Mouse (Mus musculus) B cell, adult (primary cell): ENCODE results near the gene Olfr1032. TPM values are rescaled to one million over a fixed set of nuclear protein-coding genes. Genes with fewer than 3 reads are reported as not detected.

ENCODE experiments used
- total RNA-seq: library from RNA; stranded (reverse); gene quantifications from 4 replicates; pipeline ENCODE4 v1.2.4, GENCODE M21; 2023; ENCODE audit not compliant: inconsistent age

The Olfr1032 gene
- total RNA-seq = not detected in 4 replicates

GRCm38 (mm10) chr2:86005240-86005639 lies at the start of gene Olfr1032:
Olfr1032 (plus strand) TSS chr2:86005540.

GRCm38 (mm10) chr2:85973595-85973994 lies 31.7 kb upstream of the Olfr1032 start, which contains the start of gene Olfr1029:
Olfr1029 (plus strand) TSS chr2:85973895.

GRCm38 (mm10) chr2:85978976-85979375 lies 26.4 kb upstream of the Olfr1032 start, which contains the start of gene Olfr1030:
Olfr1030 (plus strand) TSS chr2:85979276.

GRCm38 (mm10) chr2:85990004-85990403 lies 15.3 kb upstream of the Olfr1032 start, which contains the start of gene Olfr1031:
Olfr1031 (plus strand) TSS chr2:85990304.

GRCm38 (mm10) chr2:86020406-86020805 lies 15.1 kb downstream of the Olfr1032 start, which contains the start of gene Olfr1033:
Olfr1033 (plus strand) TSS chr2:86020633.

GRCm38 (mm10) chr2:86045561-86045960 lies 40.2 kb downstream of the Olfr1032 start, which contains the start of gene Olfr1034:
Olfr1034 (plus strand) TSS chr2:86045861.

Other genes with a start within 250 kb of the Olfr1032 start
- gene Olfr1012, start 242.8 kb upstream of the Olfr1032 start, total RNA-seq = not detected in 4 replicates
- gene Olfr1013, start 238.4 kb upstream of the Olfr1032 start, total RNA-seq = not detected in 4 replicates
- not detected in 4 replicates for gene Olfr1014, start 232.8 kb upstream of the Olfr1032 start, total RNA-seq
- gene Olfr1015, start 223.5 kb upstream of the Olfr1032 start, total RNA-seq = not detected in 4 replicates
- not detected in 4 replicates for gene Olfr1016, start 203.0 kb upstream of the Olfr1032 start, total RNA-seq
- gene Olfr1018, start 187.1 kb upstream of the Olfr1032 start, total RNA-seq = not detected in 4 replicates
- not detected in 4 replicates for gene Olfr1019, start 160.1 kb upstream of the Olfr1032 start, total RNA-seq
- not detected in 4 replicates for gene Olfr1020, start 158.5 kb upstream of the Olfr1032 start, total RNA-seq
- gene Olfr1022, start 136.9 kb upstream of the Olfr1032 start, total RNA-seq = not detected in 4 replicates
- not detected in 4 replicates for gene Olfr1023, start 119.9 kb upstream of the Olfr1032 start, total RNA-seq
- gene Olfr1024, start 100.5 kb upstream of the Olfr1032 start, total RNA-seq = not detected in 4 replicates
- not detected in 4 replicates for gene Olfr1025-ps1, start 90.3 kb upstream of the Olfr1032 start, total RNA-seq
- not detected in 4 replicates for gene Olfr1026, start 84.0 kb upstream of the Olfr1032 start, total RNA-seq
- not detected in 4 replicates for gene Olfr1028, start 55.1 kb upstream of the Olfr1032 start, total RNA-seq
- gene Olfr1029, start 31.6 kb upstream of the Olfr1032 start, total RNA-seq = 0.12 TPM in 1 of 4 replicates, not detected in the others
- gene Olfr1030, start 26.3 kb upstream of the Olfr1032 start, total RNA-seq = not detected in 4 replicates
- not detected in 4 replicates for gene Olfr1031, start 15.2 kb upstream of the Olfr1032 start, total RNA-seq
- gene Olfr1033, start 15.1 kb downstream of the Olfr1032 start, total RNA-seq = not detected in 4 replicates
- gene Olfr1034, start 40.3 kb downstream of the Olfr1032 start, total RNA-seq = not detected in 4 replicates
- gene Olfr1036, start 68.5 kb downstream of the Olfr1032 start, total RNA-seq = not detected in 4 replicates
- not detected in 4 replicates for gene Olfr1037, start 81.8 kb downstream of the Olfr1032 start, total RNA-seq
- not detected in 4 replicates for gene Olfr1039, start 130.4 kb downstream of the Olfr1032 start, total RNA-seq
- gene Olfr1040, start 141.2 kb downstream of the Olfr1032 start, total RNA-seq = not detected in 4 replicates
- not detected in 4 replicates for gene Olfr1042, start 156.3 kb downstream of the Olfr1032 start, total RNA-seq
- not detected in 4 replicates for gene Olfr1043, start 162.0 kb downstream of the Olfr1032 start, total RNA-seq
- not detected in 4 replicates for gene Olfr1044, start 172.3 kb downstream of the Olfr1032 start, total RNA-seq
- gene Olfr52, start 180.1 kb downstream of the Olfr1032 start, total RNA-seq = not detected in 4 replicates
- gene Olfr1045, start 197.5 kb downstream of the Olfr1032 start, total RNA-seq = not detected in 4 replicates
- gene Olfr1046, start 213.8 kb downstream of the Olfr1032 start, total RNA-seq = not detected in 4 replicates
- gene Olfr1047, start 225.9 kb downstream of the Olfr1032 start, total RNA-seq = not detected in 4 replicates
- not detected in 4 replicates for gene Olfr1048, start 234.7 kb downstream of the Olfr1032 start, total RNA-seq